Mouse (Mus musculus): ENCODE results near the gene Pimreg.

Gene Pimreg

DNA sequence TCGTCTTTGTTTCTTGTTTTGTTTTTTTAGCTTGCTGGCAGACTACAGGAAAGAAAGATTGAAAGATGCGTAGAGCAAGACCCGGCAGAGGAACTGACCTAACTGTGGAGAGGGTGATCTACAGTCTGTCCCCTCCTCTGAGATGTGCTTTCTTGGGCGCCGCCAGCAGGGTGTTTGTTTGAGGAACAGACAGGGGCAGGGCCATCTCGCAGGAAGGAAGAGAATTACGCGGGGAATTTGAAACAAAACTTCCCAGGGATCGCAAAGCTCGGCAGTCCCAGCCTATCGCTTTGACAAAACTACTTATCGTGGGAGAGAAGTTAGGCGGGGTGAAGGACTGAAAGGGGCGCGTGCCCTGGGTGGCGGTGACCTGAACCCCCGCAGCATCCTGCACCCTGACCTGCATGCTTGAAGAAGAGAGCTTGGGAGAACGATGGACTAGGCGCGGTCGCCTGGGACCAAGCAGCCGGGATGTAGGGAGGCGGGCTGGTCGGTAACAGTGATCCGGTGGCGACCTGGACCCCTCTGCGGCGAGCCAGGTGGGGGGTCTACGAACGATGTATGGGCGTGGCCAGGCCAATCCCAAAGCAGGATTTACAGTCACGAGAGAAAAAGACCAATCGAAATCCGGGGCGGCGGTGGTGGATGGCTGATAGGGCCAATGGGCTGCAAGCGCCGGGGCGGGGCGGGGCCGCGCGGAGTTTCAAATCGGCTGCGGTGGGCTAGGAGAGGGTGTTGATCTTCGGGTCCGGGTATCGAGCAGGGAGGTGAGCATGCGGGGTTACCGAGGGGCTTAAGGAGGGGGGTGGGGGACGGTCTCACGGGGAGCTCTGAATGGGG is at the start of gene Pimreg:
Gene Pimreg (plus strand): TSS at position 265 of the 840 bp plus-strand sequence.
- peak; percentile 88 for DNase-seq (ENCODE audit: low spot score)

DNA sequence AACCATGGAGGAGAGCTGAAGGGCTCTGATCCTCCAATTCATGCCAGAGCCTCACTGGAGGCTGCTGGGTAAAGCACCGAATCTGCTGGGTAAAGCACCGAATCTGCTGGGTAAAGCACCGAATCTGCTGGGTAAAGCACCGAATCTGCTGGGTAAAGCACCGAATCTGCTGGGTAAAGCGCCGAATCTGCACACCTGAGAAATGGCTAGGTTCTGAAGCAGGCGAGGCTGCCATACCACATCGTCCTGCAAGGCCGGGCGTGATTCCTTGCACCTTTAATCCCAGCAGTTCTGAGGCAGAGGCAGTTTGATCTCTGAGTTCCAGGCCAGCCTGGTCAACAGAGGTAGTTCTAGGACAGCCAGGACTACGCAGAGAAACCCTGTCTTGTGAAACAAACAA is 49.4 kb upstream of the Pimreg start:
- no peak for DNase-seq (ENCODE audit: low spot score)

DNA sequence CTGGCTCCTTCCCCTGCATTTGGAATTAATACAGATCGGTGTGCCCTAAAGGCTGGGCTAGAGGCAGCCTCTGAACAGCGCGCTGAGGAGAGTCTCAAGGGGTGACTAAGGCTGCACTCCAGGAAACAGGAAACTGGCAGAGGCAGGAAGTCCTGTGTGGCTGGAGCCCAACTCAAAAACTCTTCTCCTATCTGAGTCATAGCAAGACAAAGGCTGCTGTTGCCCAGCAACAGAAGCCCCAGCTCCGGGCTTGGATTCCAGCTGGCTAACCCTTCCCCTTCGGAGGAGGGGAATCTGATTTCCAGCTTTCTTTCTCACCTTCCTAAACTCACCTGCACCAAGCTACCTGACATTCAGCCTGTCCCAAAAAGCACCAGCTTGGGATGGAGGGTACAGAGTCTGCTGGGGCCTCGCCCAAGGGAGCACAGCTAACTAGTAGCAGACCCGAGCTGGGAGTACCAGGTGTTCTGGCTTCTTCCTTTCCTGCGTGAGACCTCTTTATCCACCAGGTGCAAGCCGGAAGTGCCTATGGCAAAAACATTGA is 45.8 kb upstream of the Pimreg start:
- peak; percentile 61 for DNase-seq (ENCODE audit: low spot score)

DNA sequence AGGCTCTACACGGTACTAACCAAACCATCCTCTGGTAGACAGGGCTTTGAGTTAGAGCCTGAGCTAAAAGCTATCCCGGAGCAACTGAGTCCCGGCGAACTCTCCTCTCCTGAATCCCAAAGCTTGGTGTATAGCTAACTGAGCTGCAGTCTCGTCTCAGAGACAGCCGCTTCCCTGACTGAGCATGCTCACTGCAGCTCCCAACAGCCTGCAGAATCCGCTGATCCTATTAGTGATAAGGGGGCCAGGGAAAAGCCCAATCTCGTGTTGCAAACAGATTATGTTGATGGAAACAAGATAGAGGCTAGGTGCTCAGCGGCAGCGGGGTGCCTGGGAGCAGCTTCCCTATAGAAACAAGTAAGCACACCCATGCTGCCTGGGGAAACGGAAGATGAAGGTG is 45.0 kb upstream of the Pimreg start:
- no peak for DNase-seq (ENCODE audit: low spot score)

DNA sequence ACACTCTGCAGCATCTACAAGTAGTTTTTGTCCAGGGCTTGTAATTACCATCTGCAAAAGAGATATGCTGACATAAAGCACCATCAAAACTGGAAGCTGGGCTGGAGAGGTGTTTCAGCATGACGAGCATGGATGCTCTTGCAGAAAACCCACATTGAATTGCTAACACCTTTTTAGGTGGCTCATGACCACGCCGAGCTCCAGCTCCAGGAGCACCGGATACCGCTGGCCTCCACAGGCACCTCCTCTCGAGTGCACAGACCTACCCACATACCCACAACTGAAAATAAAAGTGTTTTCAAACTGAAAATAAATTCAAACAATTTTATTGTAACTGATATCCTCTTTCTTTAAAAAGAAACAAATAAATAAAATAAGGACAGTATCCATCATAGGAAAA is 41.6 kb upstream of the Pimreg start:
- no peak for DNase-seq (ENCODE audit: low spot score)

DNA sequence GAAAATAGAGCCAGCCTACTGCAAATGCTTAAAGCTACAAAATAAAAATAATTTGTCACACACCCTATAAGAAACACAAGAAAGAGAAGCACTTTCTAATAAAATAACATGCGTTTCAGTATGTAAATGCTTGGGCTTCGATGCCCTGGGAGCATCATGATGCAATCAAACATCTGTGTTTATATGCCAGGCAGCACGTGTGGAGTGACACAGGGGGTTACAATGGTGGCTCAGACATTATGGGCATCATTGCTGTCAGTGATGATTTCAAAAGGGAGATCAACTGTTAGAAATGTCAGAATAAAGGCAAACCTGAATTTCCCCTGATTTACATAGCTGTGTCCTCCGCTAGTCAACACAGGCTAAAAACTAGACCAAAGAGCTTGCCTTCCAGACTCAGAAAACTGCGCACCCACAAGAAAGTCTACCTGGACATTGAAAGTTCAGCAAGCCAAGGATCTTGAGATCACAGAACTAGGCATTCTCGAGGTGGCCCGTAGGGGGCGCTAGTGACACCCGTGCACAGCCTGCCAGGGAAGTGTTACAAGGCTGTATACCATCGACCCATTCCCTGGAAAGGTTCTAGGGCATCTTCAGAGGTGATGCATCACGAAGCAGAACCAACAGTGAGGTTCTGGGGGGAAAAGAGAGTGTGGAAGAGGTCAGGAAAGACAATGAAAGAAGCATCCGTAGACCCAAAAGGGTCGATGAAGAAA is 39.5 kb upstream of the Pimreg start:
- peak; percentile 66 for DNase-seq (ENCODE audit: low spot score)

DNA sequence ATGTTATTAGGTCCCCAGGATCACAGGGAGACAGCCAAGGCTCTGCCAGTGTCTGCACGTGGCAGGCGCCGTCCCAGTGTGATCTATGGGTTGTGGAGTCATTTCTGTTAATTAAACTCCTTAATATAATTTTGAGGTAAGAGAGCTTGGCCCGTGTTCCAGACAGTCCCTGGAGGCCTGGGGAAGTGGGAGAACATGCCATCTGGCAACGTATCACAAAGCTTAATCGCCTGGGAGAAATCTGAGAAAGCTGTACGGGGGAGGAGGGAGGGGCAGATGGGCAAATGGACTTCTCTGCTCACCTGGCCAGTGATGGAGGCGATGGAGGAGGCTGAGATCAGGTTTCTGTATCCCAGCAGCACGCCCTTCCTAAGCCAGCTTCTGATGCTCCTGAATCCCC is 38.7 kb upstream of the Pimreg start:
- DNase-seq (ENCODE audit: low spot score): no peak

DNA sequence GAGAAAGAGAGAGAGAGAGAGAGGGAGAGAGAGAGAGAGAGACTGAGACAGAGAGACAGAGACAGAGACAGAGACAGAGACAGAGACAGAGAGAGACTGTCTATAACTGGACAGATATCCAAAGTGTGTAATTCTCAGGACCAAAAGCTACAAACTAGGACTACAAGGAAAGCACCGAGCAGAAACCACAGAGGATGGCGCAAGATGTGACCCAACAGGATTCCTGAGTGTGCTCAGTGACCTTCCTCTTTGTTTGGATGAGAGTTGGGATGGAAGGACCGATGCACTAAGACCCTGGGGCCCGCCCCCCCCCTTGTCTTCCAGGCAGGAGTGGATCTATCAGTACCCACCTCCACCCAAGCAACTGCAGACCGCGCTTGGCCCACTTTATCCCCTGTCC is 36.3 kb upstream of the Pimreg start:
- DNase-seq (ENCODE audit: low spot score): no peak

DNA sequence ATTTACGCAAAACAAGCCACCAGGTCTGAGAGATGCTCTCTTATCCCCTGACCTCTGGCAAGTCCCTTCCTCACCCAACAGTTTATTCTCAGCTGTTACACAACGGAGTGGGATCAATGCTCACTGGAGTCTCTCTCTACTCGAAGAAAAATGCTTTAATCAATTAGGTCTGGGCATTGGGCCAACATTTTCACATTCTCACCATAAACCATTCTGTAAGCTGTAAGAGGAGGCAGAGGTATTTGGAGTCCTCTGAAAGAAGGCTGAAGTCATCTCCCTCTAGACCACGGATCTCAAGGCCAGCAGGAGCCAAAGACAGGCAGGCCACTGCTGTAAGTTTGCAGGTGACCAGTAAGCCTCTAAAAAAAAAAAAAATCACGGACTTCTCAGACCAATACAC is 31.5 kb upstream of the Pimreg start:
- no peak for DNase-seq (ENCODE audit: low spot score)

DNA sequence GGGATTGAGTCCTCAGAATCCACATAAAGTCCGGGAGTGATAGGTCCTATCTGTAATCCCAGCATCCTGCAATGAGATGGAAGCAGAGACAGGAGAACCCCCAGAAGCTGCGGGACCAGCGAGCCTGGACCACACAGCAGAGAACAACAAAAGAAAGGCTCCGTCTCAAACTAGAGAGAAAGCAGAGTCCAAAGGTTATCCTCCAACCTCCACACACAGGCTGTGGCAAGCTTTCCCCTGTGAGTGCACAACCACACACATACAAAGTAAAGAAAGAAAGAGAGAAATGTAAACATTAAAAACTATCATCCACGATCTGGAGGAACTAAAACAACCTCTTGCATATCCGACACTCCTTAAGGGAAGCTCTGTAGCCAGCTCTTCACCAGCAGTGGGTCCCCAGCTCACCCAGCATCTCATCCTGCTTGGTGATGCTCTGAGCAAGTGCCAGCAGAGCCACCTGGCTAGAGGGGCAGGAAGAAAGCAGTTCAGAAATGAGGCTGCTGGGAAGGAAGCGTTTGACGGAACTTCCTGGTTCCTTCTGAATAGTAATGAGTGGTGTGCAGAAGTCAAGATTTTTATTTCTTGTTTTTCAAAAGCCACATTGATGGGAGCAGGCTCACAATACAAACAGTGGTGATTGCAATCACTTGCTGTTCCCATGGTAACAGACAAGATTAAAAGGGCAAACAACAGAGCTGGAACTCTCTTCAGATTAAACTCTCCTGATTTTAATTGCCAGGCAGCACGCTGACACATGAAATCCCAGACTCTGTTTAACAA is 30.7 kb upstream of the Pimreg start:
- no peak for DNase-seq (ENCODE audit: low spot score)

DNA sequence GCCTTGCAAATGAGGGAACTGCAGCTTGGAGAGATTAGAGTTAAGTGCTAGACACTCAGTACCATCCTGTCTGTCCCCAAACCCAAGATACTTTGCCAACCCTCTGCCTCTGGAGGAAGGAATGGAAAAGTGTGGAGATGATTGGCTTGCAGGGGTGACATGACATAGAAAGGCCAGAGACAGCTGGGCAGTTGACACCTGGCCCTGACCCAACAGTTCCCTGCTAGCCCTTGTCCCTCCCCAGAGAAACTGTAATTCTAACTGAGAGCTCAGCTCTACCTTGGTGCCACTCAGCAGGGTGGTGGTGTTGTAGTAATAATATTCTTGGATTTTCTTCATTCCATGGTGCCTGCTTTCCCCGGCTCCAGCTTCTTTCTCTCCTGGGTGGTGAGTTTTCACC is 29.9 kb upstream of the Pimreg start:
- DNase-seq (ENCODE audit: low spot score): no peak

DNA sequence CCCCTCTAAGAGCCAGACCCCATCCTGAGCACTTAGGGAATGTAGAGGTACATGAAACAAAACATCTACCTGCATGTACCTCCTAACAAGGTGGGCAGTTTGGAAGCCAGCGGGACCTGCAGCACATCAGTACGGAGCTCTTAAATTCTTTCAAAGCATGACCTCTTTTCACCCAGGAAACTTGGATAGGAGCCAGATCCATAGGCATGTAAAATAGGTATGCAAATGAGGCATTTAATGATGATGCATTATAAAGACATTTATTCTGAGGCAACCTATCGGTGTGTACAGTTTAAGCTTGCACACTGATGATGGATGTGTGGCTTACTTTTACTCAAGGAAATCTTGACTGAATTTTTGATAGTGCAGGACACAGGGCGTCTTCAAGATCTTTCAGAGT is 27.2 kb upstream of the Pimreg start:
- no peak for DNase-seq (ENCODE audit: low spot score)

DNA sequence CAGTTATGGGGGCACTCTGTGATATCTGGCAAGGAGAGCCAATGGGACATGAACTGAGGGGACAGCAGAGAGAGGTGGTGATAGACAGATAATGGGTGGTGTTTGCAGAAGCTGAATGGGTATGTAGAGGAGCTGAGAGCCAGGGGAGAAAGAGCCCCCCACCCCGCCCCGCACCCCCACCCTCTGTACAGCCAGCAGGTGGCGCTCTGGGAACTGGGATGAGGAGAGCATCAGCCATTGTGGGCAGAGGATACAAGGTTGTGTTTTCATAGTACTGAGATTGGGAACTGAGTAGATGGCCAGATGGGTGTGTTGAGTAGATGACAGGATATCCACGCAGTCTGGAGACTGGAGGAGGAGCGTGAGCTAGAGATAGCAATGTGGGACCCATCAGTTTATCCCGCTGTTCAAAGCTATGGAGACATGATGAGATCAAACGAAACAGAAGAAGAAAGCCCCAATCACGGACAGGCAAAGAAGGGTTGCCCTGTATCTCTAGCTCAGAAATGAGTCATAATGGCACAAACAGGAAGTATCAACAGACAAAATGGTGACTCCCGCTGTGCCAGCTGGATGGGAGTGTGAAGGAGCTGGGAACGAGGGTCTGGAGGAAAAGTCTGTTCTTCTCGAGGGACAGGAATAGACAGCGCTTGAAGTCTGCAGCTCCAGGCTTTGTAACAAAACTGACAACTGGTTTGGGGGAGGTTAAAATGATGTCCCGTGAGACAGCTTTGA is 25.1 kb upstream of the Pimreg start:
- no peak for DNase-seq (ENCODE audit: low spot score)

DNA sequence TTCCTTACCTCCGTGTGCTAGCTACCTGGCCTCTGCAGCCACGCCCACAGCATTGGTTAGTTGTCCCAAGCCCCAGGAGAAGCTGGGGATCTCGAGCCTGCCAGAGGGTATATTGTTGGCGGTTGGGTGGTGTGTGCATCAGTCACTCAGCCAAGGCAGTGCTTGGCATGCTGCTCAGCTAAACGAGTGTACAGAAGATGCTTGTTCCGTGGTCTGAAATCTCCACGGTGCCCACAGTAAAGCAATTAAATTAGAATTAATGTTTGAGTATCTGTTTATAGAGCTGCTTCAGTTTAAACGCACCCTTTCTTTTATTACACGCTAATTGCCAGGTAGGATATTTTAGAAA is 24.6 kb upstream of the Pimreg start:
- DNase-seq (ENCODE audit: low spot score): no peak

DNA sequence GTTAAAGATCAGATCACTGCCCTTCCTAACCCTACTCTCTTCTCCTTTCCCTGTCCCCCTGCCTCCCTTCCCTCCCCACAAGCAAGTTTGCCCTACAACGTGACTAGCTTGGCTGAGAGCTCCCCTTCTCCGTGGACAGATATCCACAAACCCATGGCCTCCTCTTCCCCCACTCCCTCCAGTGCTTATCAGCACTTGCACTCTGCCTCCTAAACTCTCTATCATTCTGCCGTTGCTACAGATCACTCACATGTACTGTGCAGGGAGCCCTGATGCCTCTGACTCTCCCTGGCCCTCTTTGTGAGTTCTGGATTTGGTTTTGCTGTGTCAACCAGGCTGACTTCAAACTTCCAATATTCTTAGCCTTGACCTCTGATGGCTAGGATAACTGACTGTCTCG is 20.8 kb upstream of the Pimreg start:
- no peak for DNase-seq (ENCODE audit: low spot score)

DNA sequence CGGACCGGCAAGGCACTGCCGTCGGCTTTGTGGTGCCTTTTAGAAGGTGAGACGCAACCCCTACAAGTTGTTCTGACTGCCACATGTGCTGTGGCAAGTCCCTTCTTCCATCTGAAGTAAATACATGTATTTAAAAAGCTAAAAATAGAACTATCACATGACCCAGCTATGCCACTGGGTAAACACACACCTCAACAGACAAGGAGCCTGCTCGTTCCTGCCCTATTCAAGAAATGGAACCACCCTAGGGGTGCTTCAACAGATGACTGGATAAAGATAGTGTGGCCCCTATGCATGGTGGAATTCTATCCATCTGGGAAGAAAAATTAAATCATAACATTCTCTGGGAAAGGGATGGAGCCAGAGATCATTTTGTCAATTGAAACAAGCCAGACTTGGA is 19.0 kb upstream of the Pimreg start:
- no peak for DNase-seq (ENCODE audit: low spot score)

DNA sequence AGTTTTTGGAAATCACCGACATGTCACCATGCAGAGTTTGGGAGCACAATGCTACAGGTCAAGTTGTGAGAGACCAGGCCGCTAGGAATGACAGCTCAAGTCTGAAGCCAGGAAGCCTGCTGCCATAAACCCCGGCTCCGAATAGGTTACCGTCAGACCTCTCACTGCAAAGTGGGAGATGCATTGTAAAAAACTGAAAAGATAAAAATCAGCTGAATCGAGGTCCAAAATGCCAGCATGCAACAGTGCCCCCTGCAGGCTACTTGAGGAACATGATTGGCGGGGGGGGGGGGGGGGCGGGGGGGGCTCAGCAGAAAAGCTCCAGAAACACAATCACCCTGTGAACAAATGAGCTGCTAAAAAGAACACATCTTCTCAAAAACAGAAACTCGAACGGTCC is 18.3 kb upstream of the Pimreg start:
- DNase-seq (ENCODE audit: low spot score): no peak

DNA sequence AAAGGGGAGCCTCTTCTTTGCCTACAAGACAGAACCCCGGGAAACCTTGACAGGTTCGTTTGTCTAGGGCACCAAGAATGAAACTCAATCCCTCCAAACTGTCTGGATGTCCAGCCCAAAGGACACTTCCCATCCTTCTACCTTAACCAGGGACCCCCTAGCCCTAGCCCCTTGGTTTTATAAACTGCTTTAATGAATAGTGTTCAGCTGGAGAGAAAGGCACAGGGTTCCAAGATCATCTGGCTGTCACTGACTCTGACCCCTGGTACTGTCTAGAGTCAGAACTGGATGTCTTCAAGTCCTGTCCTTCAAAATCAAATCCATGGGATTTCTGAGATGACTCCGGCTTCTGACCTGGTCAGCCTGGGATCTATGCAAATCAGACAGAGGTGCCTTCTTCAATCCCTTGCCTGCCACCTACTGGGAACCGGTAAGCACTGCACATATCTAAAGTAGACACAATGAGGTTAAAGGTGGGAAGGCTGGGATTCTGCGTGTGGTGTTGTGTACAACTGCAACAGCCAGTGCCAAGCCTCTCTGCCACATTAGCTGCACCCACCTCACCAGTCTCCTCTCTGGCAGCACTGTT is 17.5 kb upstream of the Pimreg start:
- peak; percentile 29 for DNase-seq (ENCODE audit: low spot score)

DNA sequence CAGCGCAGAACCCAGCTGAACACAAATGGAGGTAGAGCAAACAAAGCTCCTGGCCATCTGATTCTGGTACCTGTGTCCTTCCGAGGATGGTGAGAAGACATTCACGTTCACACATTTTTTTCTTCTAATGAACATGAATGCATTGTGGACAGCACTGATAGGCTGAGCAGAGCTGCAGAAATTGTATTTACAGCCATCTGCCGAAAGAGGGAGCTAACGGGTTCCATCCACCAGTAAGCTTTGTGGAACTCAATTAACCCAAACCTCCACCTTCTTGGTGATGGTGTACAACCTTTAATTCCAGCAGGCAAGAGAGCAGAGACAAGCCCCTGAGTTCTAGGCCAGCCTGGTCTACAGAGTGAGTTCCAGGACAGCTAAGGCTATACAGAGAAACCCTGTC is 16.0 kb upstream of the Pimreg start:
- no peak for DNase-seq (ENCODE audit: low spot score)

DNA sequence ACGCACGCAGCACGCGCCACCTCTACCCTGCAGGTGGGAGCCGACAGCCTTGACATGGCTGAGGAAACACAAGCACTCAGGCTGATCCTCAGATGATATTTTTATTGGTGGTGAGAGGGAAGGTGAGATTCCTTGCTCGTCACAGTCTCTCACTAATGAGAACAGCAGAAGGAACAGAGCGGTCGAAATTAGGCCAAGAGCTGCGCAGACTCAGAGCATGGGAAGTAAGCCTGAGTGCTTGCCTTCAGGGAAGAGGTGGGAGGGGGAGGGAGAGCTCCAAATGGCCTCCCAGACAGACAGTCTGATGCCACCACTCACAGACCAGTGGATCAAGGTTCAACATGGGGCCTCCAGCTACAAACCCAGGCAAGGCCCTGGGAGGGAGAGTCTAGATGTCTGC is 15.3 kb upstream of the Pimreg start:
- DNase-seq (ENCODE audit: low spot score): no peak

DNA sequence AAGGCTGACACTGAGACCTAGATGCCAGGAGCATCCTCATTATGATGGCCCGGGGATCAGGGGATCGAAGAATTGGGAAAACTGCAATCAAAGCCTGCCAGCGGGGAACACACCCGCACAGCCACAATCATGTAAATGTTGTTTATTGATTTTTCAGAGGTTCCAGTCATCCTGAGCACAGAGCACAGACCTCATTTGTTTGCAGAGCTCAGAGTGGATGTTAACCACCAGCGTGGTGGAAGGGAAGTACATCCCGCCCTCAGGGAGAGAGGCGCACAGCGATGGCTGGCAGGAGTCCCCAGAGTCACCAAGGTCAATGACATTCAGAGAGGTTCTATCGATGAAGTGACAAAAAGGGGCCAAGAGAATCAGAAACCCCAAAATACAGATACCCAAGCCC is 14.0 kb upstream of the Pimreg start:
- DNase-seq (ENCODE audit: low spot score): no peak

DNA sequence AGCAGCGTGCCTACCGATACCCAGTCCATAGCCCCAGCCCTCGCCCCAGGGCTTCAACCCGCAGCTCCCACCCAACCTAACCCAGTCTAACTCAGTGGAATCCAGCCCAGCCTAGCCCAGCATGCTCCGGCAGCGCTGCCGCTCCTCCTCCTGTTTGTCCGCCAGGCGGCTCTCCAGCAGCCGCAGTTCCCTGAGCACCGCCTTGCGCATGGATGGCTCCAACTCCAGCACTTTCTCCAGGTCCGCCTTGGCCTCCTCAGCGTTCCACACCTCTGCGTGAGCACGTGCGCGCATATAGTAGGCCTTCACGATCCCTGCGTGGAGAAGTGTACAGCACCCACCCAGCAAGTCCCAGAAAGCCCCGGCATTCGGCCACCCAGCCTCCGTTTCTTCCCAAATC is 12.7 kb upstream of the Pimreg start:
- peak; percentile 24 for DNase-seq (ENCODE audit: low spot score)

Data from testis, postnatal 14 days (tissue).